Mouse (Mus musculus): ENCODE measurements around the gene Xcr1. TPM values are rescaled to one million over a fixed set of nuclear protein-coding genes. Genes with fewer than 3 reads are reported as not detected.

Xcr1 gene
- total RNA-seq, 2 experiments from 2014 or later, result not detected

DNA sequence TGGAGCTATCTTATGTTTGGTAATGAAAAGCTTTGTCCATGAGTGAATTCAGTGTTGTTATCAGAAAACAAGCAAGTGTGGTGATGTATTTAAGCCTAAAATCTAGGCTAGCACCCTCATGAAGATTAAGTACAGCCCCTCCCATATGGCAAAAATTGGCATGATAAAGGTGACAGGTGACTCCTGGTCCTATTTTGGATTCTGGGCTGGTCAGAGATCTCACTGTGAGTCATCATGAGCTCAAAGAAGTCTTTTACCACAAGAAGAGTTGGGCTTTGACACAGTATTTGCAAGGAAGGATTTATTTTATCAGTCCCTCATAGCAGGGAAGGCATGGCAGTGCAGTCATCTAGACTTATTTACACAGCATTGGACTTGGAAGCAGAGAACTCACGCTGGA lies 45.8 kb downstream of the Xcr1 start:
- DNase-seq, result no peak
- intact Hi-C loops (cut with DNase I), result no loop called here

DNA sequence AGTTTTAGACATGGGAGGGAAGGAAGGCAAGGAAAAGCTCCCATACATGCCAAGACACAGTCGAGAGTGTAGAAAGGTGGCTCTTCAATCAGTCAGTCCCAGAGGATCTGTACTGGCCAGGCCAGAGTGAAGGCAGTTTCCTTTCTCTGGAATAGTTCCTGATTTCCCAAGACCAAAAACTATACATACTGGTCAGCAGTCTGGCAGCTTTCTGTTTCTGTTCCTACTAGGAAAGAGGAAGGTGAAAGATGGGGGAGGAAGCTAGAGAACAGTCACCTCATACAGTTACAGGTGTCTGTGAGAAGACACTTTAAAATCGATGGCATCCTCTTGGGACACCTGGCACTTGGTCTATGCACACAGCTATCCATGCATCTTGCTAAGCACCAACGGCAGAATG lies 46.4 kb downstream of the Xcr1 start:
- intact Hi-C loops (cut with DNase I), result no loop called here
- no peak for DNase-seq

DNA sequence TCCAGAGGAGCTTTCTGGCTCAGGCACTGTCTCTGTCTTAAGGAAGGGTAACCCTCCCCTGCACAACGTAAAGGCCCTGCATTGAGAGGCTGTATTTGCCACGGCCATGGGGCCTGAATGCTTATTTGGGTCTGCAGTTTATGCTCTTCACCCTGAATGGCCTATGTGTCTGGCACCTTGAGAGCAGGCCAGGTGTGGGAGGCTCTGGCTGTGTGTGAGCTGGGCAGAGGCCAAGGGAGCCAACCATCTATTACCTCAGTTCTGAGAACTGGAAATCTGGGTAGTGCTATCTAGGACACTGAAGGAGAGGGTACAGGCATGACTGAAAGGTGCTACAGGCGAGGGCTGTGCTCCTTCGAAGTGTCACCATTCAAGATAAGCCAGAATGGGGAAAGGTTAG lies 47.0 kb downstream of the Xcr1 start:
- no peak for DNase-seq
- intact Hi-C loops (cut with DNase I), result no loop called here

DNA sequence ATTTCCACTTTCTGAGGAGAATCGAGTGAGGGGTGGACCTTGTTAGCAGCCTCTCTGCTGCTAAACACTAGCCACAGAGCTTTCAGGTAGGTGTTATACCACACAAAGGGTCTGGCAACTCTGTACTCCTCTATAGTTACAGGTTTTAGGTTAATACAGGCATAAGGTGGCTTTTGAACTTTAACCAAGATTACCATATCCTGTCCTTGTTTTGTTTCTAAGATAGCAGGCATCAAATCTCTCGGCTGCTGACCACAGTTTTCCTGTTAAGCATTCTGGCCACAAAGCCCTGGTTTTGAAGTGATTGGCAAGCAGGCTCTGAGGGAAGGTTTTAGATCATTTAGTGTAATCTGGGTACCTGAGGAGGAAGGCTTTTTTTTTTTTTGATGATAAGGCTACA lies 47.5 kb downstream of the Xcr1 start:
- intact Hi-C loops (cut with DNase I), result no loop called here
- DNase-seq, result no peak

DNA sequence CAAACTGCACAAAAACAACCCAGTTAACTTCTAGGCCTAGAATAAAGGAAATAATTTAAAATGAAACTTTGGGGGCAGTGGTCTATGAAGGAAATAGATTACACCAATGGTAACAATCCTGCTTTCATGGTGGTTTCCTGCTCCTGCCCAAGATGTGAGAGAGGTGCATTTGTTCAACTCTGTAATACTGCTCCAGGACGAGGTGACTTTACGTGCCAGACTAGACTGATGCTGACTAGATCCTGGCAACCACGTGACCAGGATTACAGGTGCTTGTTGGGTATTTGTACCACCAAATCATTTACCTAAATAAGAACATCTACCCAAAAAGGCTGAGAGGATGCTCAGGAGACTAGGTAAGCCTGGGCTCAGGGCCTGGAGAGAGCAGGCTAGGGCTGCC lies 50.0 kb downstream of the Xcr1 start:
- intact Hi-C loops (cut with DNase I), result no loop called here

DNA sequence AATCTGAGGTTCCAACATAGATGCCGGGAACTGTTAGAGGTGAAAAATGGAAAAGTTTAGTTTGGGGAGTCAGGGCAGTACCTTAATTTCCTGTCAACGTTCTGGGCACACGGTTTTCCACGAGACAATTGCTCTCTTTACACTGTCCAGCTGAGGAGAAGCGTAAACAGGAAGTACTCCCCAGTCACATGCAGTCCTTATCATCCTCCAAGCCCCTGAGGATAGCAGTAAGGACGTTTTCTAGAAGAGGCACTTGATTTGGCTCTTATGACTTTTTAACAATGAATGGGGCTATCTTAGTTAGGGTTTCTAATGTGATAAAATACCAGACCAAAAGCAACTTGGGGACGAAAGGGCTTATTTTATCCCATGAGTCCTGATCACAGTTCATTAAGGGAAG lies 53.2 kb downstream of the Xcr1 start:
- intact Hi-C loops (cut with DNase I), result no loop called here
- no peak for DNase-seq

More for the DNA sequence above, 50.0 kb downstream of the Xcr1 start:
- no peak for DNase-seq

DNA sequence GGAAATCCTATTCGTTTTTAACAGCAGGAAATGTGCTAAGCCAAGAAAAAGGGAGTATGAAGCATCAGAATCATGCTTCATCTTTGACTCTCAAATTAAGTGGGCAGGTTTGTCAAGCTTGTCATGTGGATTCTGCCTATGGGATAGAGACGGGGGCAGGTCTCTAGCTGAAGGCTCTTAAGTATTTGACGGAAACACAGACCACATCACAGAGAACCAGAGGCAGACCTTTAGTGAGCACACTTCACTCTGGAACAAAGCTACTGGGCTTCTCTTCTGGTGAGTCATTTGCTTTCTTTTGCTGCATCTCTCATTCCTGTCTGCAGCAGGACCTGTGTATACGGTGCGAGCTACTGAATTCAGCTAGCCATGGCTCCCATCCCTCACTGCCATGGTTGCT lies 55.6 kb downstream of the Xcr1 start, which contains the start of gene Cxcr6:
Cxcr6 (plus strand) TSS at position 209 of the 400 bp plus-strand sequence.
- DNase-seq, result no peak
- intact Hi-C loops (cut with DNase I), result no loop called here

DNA sequence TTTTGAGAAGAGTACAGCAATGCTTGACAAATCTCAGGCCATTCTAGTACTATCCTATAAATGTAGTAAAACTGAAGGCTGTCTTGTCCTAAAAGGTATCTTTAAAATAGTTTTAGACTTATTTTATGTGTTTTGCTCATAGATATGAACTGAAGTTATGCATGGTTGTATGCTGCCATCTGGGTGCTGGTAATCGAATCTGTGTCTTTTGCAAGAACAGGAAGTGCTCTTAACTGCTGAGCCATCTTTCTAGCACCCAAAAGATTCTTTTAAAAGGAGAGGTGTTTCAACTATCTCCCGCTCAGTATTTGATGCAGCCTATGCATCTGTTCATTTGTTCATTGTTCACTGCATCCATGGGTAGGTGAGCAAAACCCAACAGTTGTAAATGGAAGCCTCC lies 56.6 kb downstream of the Xcr1 start:
- no peak for DNase-seq
- intact Hi-C loops (cut with DNase I), result no loop called here

DNA sequence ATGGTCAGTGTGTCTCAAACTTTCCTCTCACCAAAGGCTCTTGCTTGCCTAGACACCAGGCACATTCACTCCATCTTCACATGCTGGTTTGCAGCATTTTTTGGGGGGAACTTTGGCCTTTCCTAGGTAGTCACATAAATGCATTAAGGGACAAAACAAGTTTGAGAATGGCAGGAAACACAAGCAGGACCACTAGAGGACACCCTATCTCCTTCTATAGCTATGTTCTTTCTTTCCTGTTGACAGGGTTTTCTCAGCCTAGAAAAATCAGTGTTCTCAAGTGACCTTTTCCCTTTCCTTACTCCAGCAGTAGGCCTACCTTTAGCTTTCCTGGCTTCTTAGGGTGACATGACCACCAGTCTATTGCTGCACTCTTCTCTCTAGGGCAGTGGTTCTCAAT lies 58.9 kb downstream of the Xcr1 start:
- no peak for DNase-seq
- intact Hi-C loops (cut with DNase I), result loop anchor here (5.0 kb wide), 1 partner anchor 96 kb away; no protein-coding TSS in a partner anchor

DNA sequence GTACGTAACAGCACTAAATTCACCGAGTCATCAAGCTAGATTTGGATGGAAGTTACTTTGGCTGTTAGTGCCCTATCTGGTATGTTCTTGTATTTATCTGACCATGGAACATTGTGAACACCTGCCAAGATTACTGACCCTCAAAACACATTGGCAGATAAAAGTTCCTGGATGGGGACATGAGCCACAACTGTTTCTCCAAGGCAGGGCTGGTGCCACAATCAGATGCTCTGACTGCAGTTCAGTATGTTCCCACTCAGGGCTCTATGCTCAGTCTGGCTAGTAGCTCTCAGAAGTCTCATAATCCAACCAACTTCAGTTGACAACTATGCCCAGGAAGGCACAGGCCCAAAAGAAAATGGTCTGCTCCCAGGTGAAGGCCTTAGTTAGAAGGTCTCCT lies 59.4 kb downstream of the Xcr1 start:
- no peak for DNase-seq
- intact Hi-C loops (cut with DNase I), result loop anchor here (5.0 kb wide), 1 partner anchor 95 kb away; no protein-coding TSS in a partner anchor

Other genes with a start within 250 kb of the Xcr1 start
- gene Slc6a20b, start 229.5 kb downstream of the Xcr1 start, total RNA-seq (2021), result not detected
- gene Ccr9, start 183.6 kb downstream of the Xcr1 start, total RNA-seq (2021), result 1 to 10 TPM in 1 of 2 experiments, not detected in 1; 1.3 TPM
- not detected for gene Slc6a20a, start 183.1 kb downstream of the Xcr1 start, total RNA-seq (2021)
- gene Lztfl1, start 144.3 kb downstream of the Xcr1 start, total RNA-seq (2021), result 10 to 100 TPM; 16.3 to 20.4 TPM
- gene Cxcr6, start 55.6 kb downstream of the Xcr1 start, total RNA-seq (2021), result not detected
- gene Fyco1, start 10.1 kb downstream of the Xcr1 start, total RNA-seq (2021), result 100 to 1,000 TPM; 170 to 201 TPM
- gene Ccr1, start 106.7 kb upstream of the Xcr1 start, total RNA-seq (2021), result under 1 TPM; 0.13 to 0.25 TPM
- not detected for gene Ccr1l1, start 116.4 kb upstream of the Xcr1 start, total RNA-seq (2021)
- gene Ccr3, start 159.9 kb upstream of the Xcr1 start, total RNA-seq (2021), result not detected
- 1 to 10 TPM in 1 of 2 experiments, under 1 TPM in 1; 0.56 to 1.2 TPM for gene Ccr2, start 239.9 kb upstream of the Xcr1 start, total RNA-seq (2021)